ENCODE assay signal across 23 mouse cellular contexts in genomic region chr1:52511788-52512425, GRCm38 (mm10). TPM values are rescaled to one million over a fixed set of nuclear protein-coding genes. Genes with fewer than 3 reads are reported as not detected.
DNase-seq lines count a peak whose midpoint lies in the region; ATAC-seq and TF ChIP-seq lines count a peak whose summit lies in the region.
"Had no signal": no experiment of that assay in that cellular context is flagged by ENCODE, and none has a peak within 500 bp of the region (broad histone marks: within the 10 kb centered on the region; RNA-seq: fewer than 3 reads in every experiment).

No protein-coding gene starts in this region.

- no peak overlapping the region for H3K9ac ChIP-seq in heart, adult 2 months (ENCODE audit: low read depth, low read length)
- no peak overlapping the region for H3K9ac ChIP-seq in hindbrain, embryonic 11.5 days (ENCODE audit: low read depth, low read length)
- H3K9ac ChIP-seq: embryonic facial prominence, embryonic 15.5 days; forebrain, postnatal 0 days; hindbrain, embryonic 14.5 days; liver, postnatal 0 days had no signal

- peak; percentile 86 for ATAC-seq in cerebellum, adult (ENCODE audit: insufficient number of reproducible peaks, low FRiP score, low TSS enrichment)
- peak; percentile 83 to 88 for ATAC-seq in hematopoietic stem cell, adult 5-6 weeks (replicated peaks in 1 of 2; ENCODE audit: insufficient read depth in 1 of 2, low FRiP score in 2 of 2, low TSS enrichment in 1 of 2, low read depth in 1 of 2, poor library complexity in 2 of 2, severe bottlenecking in 2 of 2)
- ATAC-seq in hindbrain, embryonic 11.5 days (ENCODE audit: low FRiP score) = no peak
- ATAC-seq: forebrain, postnatal 0 days; liver, postnatal 0 days had no signal

- TF ChIP-seq EP300 in heart, adult 2 months (IDR thresholded peaks at IDR 0.05; ENCODE audit: insufficient read depth, low read depth, low read length) = no peak

- H3K79me2 ChIP-seq in heart, adult 2 months (replicated peaks; ENCODE audit: control insufficient read depth, insufficient read depth, low read length) = no peaks in the 10 kb centered on the region

- 64% methylated on average over 1 of the region's 1 CpGs for WGBS in heart, adult 2 months
- 79% methylated on average over 1 of the region's 1 CpGs for WGBS in hindbrain, embryonic 11.5 days

- peak overlapping the region; percentile 44 for H3K27ac ChIP-seq in heart, adult 2 months
- H3K27ac ChIP-seq in hindbrain, embryonic 11.5 days (ENCODE audit: low read depth, low read length) = no peak overlapping the region
- H3K27ac ChIP-seq: embryonic facial prominence, embryonic 15.5 days; hindbrain, embryonic 14.5 days; left cerebral cortex, adult 2 months had no signal

- no peak for DNase-seq in cerebellum, adult 11 months
- DNase-seq in heart, adult 2 months = no peak
- DNase-seq in heart, adult 8-10 months (ENCODE audit: low spot score) = no peak
- peak; percentile 74 for DNase-seq in 416B (ENCODE audit: low read depth)
- no peak for DNase-seq in hindbrain, embryonic 11.5 days (ENCODE audit: low spot score)
- DNase-seq in lung, postnatal 10 days = no peak
- DNase-seq: adrenal gland, postnatal 36 days; forebrain, postnatal 0 days; gastrocnemius, postnatal 36 days; kidney, adult 9 months; kidney, postnatal 25 days; left cerebral cortex, postnatal 4 days; liver; liver, postnatal 0 days; lung, postnatal 14 days; right cerebral cortex, adult 18-20 months had no signal

- intact Hi-C loops in heart, adult 2 months (cut with DNase I) = no loop called here

- no peak for TF ChIP-seq CTCF in heart, adult 2 months (IDR thresholded peaks at IDR 0.05)

- no peak overlapping the region for H3K4me2 ChIP-seq in hindbrain, embryonic 11.5 days (replicated peaks; ENCODE audit: low read depth, low read length)
- H3K4me2 ChIP-seq: embryonic facial prominence, embryonic 15.5 days; hindbrain, embryonic 14.5 days; midbrain, embryonic 11.5 days had no signal

- TF ChIP-seq POLR2A in heart, adult 2 months (IDR thresholded peaks at IDR 0.05; ENCODE audit: insufficient read depth, low read depth, low read length) = no peak

- H3K9me3 ChIP-seq in hindbrain, embryonic 11.5 days (ENCODE audit: control insufficient read depth, low read length) = no peaks in the 10 kb centered on the region
- H3K9me3 ChIP-seq: embryonic facial prominence, embryonic 15.5 days had no signal

- H3K36me3 ChIP-seq in heart, adult 2 months (ENCODE audit: control insufficient read depth, insufficient read depth, low read length) = no peaks in the 10 kb centered on the region
- H3K36me3 ChIP-seq in hindbrain, embryonic 11.5 days (ENCODE audit: control insufficient read depth, insufficient read depth, low read length) = no peaks in the 10 kb centered on the region
- H3K36me3 ChIP-seq: embryonic facial prominence, embryonic 15.5 days had no signal

- no peaks in the 10 kb centered on the region for H3K27me3 ChIP-seq in heart, adult 2 months (ENCODE audit: control insufficient read depth, insufficient read depth, low read length)
- no peaks in the 10 kb centered on the region for H3K27me3 ChIP-seq in hindbrain, embryonic 11.5 days (ENCODE audit: control insufficient read depth, insufficient read depth, low read length)
- H3K27me3 ChIP-seq: CH12.LX; embryonic facial prominence, embryonic 15.5 days had no signal

- H3K4me3 ChIP-seq in heart, adult 2 months = no peak overlapping the region
- no peak overlapping the region for H3K4me3 ChIP-seq in hindbrain, embryonic 11.5 days (ENCODE audit: low read depth, low read length)
- H3K4me3 ChIP-seq: embryonic facial prominence, embryonic 15.5 days; left cerebral cortex, adult 2 months had no signal

- H3K4me1 ChIP-seq in heart, adult 2 months (ENCODE audit: control insufficient read depth, insufficient read depth, low read length) = no peaks in the 10 kb centered on the region
- no peaks in the 10 kb centered on the region for H3K4me1 ChIP-seq in hindbrain, embryonic 11.5 days (replicated peaks; ENCODE audit: control insufficient read depth, insufficient read depth, low read length)
- H3K4me1 ChIP-seq: embryonic facial prominence, embryonic 15.5 days had no signal

RNA-seq across cellular contexts. Expression of gene Nab1, which starts 11.4 kb away (rescaled TPM):
- total RNA-seq in heart, adult 2 months (2021) = 10 to 100 TPM; 23.1 to 25.1 TPM
- polyA plus RNA-seq in heart, adult 2 months (2012; rRNA removed) = 6.9 and 11.3 TPM in 2 replicates
- total RNA-seq in heart, adult 8-10 months (2022) = 10 to 100 TPM; 19.4 to 24.7 (median 23.0) TPM
- total RNA-seq in hematopoietic stem cell, adult 5-6 weeks (2017) = 42.1 and 57.9 TPM in 2 replicates
- polyA plus RNA-seq in hindbrain, embryonic 11.5 days (2014; fragmentation: Nextera tagmentation; extraction: Ambion mirVana) = 9.2 and 10.0 TPM in 2 replicates
